In the genomic region with DNA sequence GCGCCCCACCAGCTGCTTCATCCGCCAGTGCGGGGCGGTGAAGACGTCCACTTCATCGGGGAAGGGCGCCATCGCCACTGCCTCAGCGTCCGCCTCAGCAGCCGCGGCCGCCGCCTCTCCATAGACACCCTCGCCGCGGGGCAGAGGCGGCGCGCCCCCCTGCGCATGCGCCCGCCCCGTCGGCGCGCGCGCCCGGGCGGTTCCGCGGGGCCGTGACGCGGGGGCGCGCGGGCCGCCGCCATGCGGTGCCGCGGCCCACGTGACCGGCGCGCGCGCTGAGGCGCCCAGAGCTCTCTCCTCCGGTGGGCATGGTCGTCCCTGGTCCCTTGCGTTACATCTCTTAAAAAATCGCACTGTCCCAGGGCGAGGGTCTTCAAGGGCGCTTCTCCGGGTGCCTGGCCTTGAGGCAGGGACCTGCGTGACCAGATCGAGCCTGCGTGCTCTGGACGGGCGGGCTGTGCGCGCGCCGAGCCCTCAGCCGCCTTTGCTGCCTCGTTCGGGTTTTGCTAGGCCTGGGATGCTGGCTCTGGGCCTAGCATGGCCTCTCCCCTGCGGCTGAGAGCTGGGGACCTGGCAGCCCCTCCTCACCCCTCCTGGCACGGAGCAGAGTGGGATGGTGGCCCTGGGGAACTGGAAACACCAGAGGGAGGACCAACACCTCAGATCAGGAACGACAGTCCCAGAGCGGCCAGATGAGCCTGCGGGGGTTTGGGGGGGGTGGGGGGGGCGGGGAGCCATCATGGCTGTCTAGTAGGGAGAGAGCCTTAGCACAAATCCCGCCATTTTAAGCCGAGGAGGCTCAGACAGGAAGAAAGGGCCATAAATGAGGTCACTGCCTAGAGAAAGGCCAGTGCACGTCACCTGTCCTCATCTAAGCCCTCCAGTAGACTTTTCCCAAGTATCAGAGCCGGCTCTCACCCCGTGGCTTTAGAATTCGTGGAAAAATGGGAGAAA, we compare ENCODE assay signal across 8 mouse cellular contexts. TPM values are rescaled to one million over a fixed set of nuclear protein-coding genes. Genes with fewer than 3 reads are reported as not detected.
A peak's percentile ranks its signal among the peaks of the same experiment; 100 is the strongest.
DNase-seq lines count a peak whose midpoint lies in the region; ATAC-seq lines count a peak whose summit lies in the region.

No protein-coding gene starts in this region.

- H3K9me3 ChIP-seq in hindbrain, embryonic 13.5 days: no peaks in the 10 kb centered on the region

- peak overlapping the region; percentile 84 for H3K4me3 ChIP-seq in hindbrain, embryonic 13.5 days

- no peaks in the 10 kb centered on the region for H3K36me3 ChIP-seq in hindbrain, embryonic 13.5 days

- peak overlapping the region; percentile 94 for H3K9ac ChIP-seq in hindbrain, embryonic 13.5 days

- no peaks in the 10 kb centered on the region; the same call in 1 of the 2 replicates for H3K27me3 ChIP-seq in hindbrain, embryonic 13.5 days

- peak; percentile 83 for DNase-seq in R1 (ENCODE audit: low read depth, low spot score)
- peak; percentile 90 to 92 for DNase-seq in cerebellum, postnatal 10 days
- DNase-seq in frontal cortex, postnatal 14 days (ENCODE audit: low spot score in 2 of 2): peak; percentile 64 to 69
- DNase-seq in left cerebral cortex, adult 18-20 months (ENCODE audit: low spot score in 2 of 2): peak; percentile 72 to 85
- DNase-seq in lung, postnatal 4 days: peak; percentile 82 to 91
- DNase-seq in retina, postnatal 7 days (ENCODE audit: low read depth, low spot score): peak; percentile 78
- DNase-seq in urinary bladder, adult 18-20 months (ENCODE audit: low spot score in 2 of 2): peak; percentile 53 to 75

- peaks cover 29% of the 10 kb centered on the region for H3K4me1 ChIP-seq in hindbrain, embryonic 13.5 days (replicated peaks)

- WGBS in hindbrain, embryonic 13.5 days: 4% methylated on average over 76 of the region's 82 CpGs

- H3K27ac ChIP-seq in hindbrain, embryonic 13.5 days: peak overlapping the region; percentile 99

- ATAC-seq in hindbrain, embryonic 13.5 days (ENCODE audit: low FRiP score): peak; percentile 96

- peak overlapping the region; percentile 72 for H3K4me2 ChIP-seq in hindbrain, embryonic 13.5 days

RNA-seq across cellular contexts. Expression of a gene that starts 36.4 kb away (rescaled TPM):
- not detected in 2 replicates for polyA plus RNA-seq in hindbrain, embryonic 13.5 days (2015; fragmentation: Nextera tagmentation; extraction: Ambion mirVana)
- not detected for total RNA-seq in left cerebral cortex, adult 18-20 months (2021)

RNA-seq across cellular contexts. Expression of a gene that starts 39.2 kb away (rescaled TPM):
- polyA plus RNA-seq in hindbrain, embryonic 13.5 days (2015; fragmentation: Nextera tagmentation; extraction: Ambion mirVana): 69.7 and 70.5 TPM in 2 replicates
- total RNA-seq in left cerebral cortex, adult 18-20 months (2021): 10 to 100 TPM; 87.5 to 93.3 TPM

Comparison
In these comparisons a context has a peak if more than half of its experiments do, and no peak if none do; other contexts are left out.
1. Peak in every context shown above with its lines: DNase-seq, ATAC-seq, H3K4me3 ChIP-seq and H3K27ac ChIP-seq.